Mouse (Mus musculus) liver, adult 2 months (tissue): Measurements from ENCODE around the gene Prr14. TPM values are rescaled to one million over a fixed set of nuclear protein-coding genes. Genes with fewer than 3 reads are reported as not detected.
"Not testable (repeated sequence)": the region's sequence is repeated elsewhere in the genome, so short reads cannot be mapped to it uniquely, and the experiment has no call there.

Experiments used
- DNase-seq: peaks from one replicate; pipeline ENCODE4 v3.0.0-alpha.2; 2011; ENCODE audit warnings: low read depth, low spot score; ENCODE audit errors: extremely low read depth
- H3K27ac ChIP-seq: fragments of 200-500 bp; replicated peaks from 2 replicates; pipeline ENCODE4 v1.5.1; 2012; ENCODE audit warnings: low read depth, mild to moderate bottlenecking, control low read depth, inconsistent platforms, low read length; ENCODE audit not compliant: insufficient read depth
- H3K27me3 ChIP-seq: fragments of 200-500 bp; 2 replicates; pipeline ENCODE4 v1.6.1; 2012; ENCODE audit warnings: mild to moderate bottlenecking, moderate library complexity, low read length, inconsistent platforms; ENCODE audit not compliant: control insufficient read depth, insufficient read depth
- H3K36me3 ChIP-seq: fragments of 200-500 bp; 2 replicates; pipeline ENCODE4 v1.6.1; 2012; ENCODE audit warnings: low read length, inconsistent platforms; ENCODE audit not compliant: control insufficient read depth, insufficient read depth
- H3K4me1 ChIP-seq: fragments of 200-500 bp; 2 replicates; pipeline ENCODE4 v1.6.1; 2011; ENCODE audit warnings: low read length; ENCODE audit not compliant: control insufficient read depth, insufficient read depth
- H3K4me3 ChIP-seq: fragments of 200-500 bp; 2 replicates; pipeline ENCODE4 v1.5.1; 2011; ENCODE audit warnings: low read depth, mild to moderate bottlenecking, control low read depth, low read length, moderate library complexity; ENCODE audit not compliant: insufficient read depth
- H3K79me2 ChIP-seq: fragments of 200-500 bp; 2 replicates; pipeline ENCODE4 v1.6.1; 2012; ENCODE audit warnings: inconsistent platforms, mild to moderate bottlenecking, low read length, moderate library complexity; ENCODE audit not compliant: control insufficient read depth, insufficient read depth
- H3K9ac ChIP-seq: fragments of 200-500 bp; 2 replicates; pipeline ENCODE4 v1.6.1; 2012; ENCODE audit warnings: low read depth, mild to moderate bottlenecking, control low read depth, inconsistent platforms, low read length
- CTCF ChIP-seq: fragments of 200-500 bp; IDR thresholded peaks from 2 replicates; pipeline ENCODE4 v1.5.1; 2011; ENCODE audit warnings: low read depth, low read length, control low read depth
- POLR2A ChIP-seq: fragments of 200-500 bp; IDR thresholded peaks from 2 replicates; pipeline ENCODE4 v1.6.1; 2011; ENCODE audit warnings: low read length, control low read depth; ENCODE audit not compliant: insufficient read depth; ENCODE audit errors: extremely low read depth
- WGBS: fragments of 180-500 bp; shearing (Covaris S2); methylation state at CpG from one replicate; pipeline ENCODE4 v1.1.7; 2018; 5-methylcytosine and 5-hydroxymethylcytosine counted together
- polyA plus RNA-seq: library from polyadenylated mRNA; depleted of rRNA; stranded (reverse); fragments of >200 nt; gene quantifications from 2 replicates; pipeline ENCODE4 v1.2.3, GENCODE M21; 2012; rRNA removed
- total RNA-seq: library from RNA; depleted of rRNA; stranded (reverse); fragments of >200 nt; gene quantifications from 2 replicates; pipeline ENCODE4 v1.2.3, GENCODE M21; 2014; rRNA removed

Prr14 gene
- 8.3 and 9.5 TPM in 2 replicates for total RNA-seq
- polyA plus RNA-seq = 41.5 and 44.6 TPM in 2 replicates

DNA sequence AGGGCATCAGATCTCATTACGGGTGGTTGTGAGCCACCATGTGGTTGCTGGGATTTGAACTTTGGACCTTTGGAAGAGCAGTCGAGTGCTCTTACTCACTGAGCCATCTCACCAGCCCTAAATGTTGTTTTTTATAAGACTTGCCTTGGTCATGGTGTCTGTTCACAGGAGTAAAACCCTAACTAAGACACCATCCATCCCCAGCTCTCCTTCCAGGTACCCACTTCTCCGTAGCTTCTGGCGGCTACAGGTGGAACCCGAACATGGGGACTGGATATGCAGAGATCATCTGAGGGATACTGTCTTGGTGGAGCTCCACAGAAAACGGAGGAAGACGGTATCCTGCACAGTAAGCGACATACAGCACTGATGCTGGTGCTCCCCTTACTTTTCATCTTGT lies at the start of gene Prr14:
Prr14 (plus strand) TSS at position 301 of the 400 bp plus-strand sequence.
- peaks cover 17% of the 10 kb centered on the region for H3K36me3 ChIP-seq
- WGBS = 92% methylated on average over 8 of the region's 8 CpGs
- H3K27ac ChIP-seq, H3K79me2 ChIP-seq, DNase-seq, H3K27me3 ChIP-seq, H3K4me1 ChIP-seq, H3K9ac ChIP-seq, H3K4me3 ChIP-seq: not testable (repeated sequence)

GRCm38 (mm10) chr7:127411418-127411817 lies 48.0 kb upstream of the Prr14 start:
- H3K4me3 ChIP-seq = no peak overlapping the region
- H3K79me2 ChIP-seq = no peaks in the 10 kb centered on the region
- 84% methylated on average over 2 of the region's 2 CpGs for WGBS
- no peak overlapping the region for H3K9ac ChIP-seq
- no peaks in the 10 kb centered on the region for H3K27me3 ChIP-seq
- TF ChIP-seq POLR2A (no peak), CTCF (no peak)
- DNase-seq = no peak
- H3K4me1 ChIP-seq = no peaks in the 10 kb centered on the region
- no peak overlapping the region for H3K27ac ChIP-seq
- no peaks in the 10 kb centered on the region for H3K36me3 ChIP-seq

GRCm38 (mm10) chr7:127421388-127422191 lies 37.8 kb upstream of the Prr14 start, which contains the start of gene Zfp688:
Gene Zfp688, minus strand, starts transcription at chr7:127422068.
- H3K4me1 ChIP-seq = 0 out of 2 replicates have a peak, but pooled peaks cover 2% of the 10 kb centered on the region
- peak within 1 kb of the TSS; percentile 79 for H3K9ac ChIP-seq
- 2% methylated on average over 48 of the region's 48 CpGs for WGBS
- peaks cover 5% of the 10 kb centered on the region; the same call in 1 of the 2 replicates for H3K36me3 ChIP-seq
- peak within 1 kb of the TSS; percentile 38 for H3K27ac ChIP-seq
- H3K79me2 ChIP-seq = peaks cover 3% of the 10 kb centered on the region; the same call in 1 of the 2 replicates
- TF ChIP-seq CTCF = no peak; the same call in 1 of the 2 replicates
- TF ChIP-seq POLR2A = peak; percentile 44; the same call in 1 of the 2 replicates
- H3K27me3 ChIP-seq = no peaks in the 10 kb centered on the region
- peak; percentile 79 for DNase-seq
- H3K4me3 ChIP-seq = peak within 1 kb of the TSS; percentile 77

DNA sequence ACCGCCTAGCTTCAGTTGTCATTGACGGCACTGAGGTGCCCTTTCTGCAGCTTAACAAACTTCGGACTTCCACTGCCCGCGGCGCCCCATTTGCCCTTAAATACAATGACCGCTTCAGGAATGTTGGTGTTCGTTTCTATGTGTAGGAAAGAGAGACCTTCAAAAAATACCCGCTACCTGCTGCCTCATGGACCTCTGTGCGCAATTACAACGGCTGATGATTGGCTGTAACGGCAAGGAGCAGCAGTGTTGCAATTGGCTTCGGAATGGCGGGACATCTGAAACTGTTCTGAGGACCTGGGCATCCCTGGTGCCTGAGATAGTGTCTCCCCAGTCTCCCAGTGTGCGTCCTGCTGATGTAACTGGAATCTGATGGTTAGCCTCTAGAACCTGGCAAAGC lies 37.2 kb upstream of the Prr14 start:
- peaks cover 3% of the 10 kb centered on the region; the same call in 1 of the 2 replicates for H3K79me2 ChIP-seq
- H3K4me3 ChIP-seq = peak overlapping the region; percentile 77
- H3K9ac ChIP-seq = no peak overlapping the region
- TF ChIP-seq POLR2A (no peak), CTCF (no peak)
- peaks cover 5% of the 10 kb centered on the region; the same call in 1 of the 2 replicates for H3K36me3 ChIP-seq
- no peaks in the 10 kb centered on the region for H3K27me3 ChIP-seq
- peak; percentile 52 for DNase-seq
- no peak overlapping the region for H3K27ac ChIP-seq
- H3K4me1 ChIP-seq = 0 out of 2 replicates have a peak, but pooled peaks cover 2% of the 10 kb centered on the region
- WGBS = 1% methylated on average over 15 of the region's 15 CpGs

GRCm38 (mm10) chr7:127425291-127425690 lies 34.1 kb upstream of the Prr14 start:
- WGBS = 88% methylated on average over 3 of the region's 3 CpGs
- Histone ChIP-seq H3K4me1 (0 out of 2 replicates have a peak, but pooled peaks cover 2% of the 10 kb centered on the region), H3K27me3 (no peaks in the 10 kb centered on the region)

GRCm38 (mm10) chr7:127425911-127426310 lies 33.5 kb upstream of the Prr14 start:
- no peaks in the 10 kb centered on the region for H3K27me3 ChIP-seq
- no peaks in the 10 kb centered on the region for H3K36me3 ChIP-seq
- peak; percentile 2 for DNase-seq
- TF ChIP-seq POLR2A (no peak), CTCF (no peak)
- no peak overlapping the region for H3K27ac ChIP-seq
- H3K9ac ChIP-seq = no peak overlapping the region
- H3K4me1 ChIP-seq = 0 out of 2 replicates have a peak, but pooled peaks cover 2% of the 10 kb centered on the region
- 68% methylated on average over 2 of the region's 2 CpGs for WGBS
- H3K4me3 ChIP-seq = no peak overlapping the region
- peaks cover 3% of the 10 kb centered on the region; the same call in 1 of the 2 replicates for H3K79me2 ChIP-seq

More at GRCm38 (mm10) chr7:127425291-127425690, 34.1 kb upstream of the Prr14 start:
- no peak for DNase-seq
- Histone ChIP-seq H3K27ac (no peak overlapping the region), H3K36me3 (no peaks in the 10 kb centered on the region), H3K79me2 (peaks cover 3% of the 10 kb centered on the region; the same call in 1 of the 2 replicates), H3K9ac (no peak overlapping the region), H3K4me3 (no peak overlapping the region)
- no peak for TF ChIP-seq CTCF
